Comparison of ENCODE assay signal across 9 mouse cellular contexts in the genomic region with DNA sequence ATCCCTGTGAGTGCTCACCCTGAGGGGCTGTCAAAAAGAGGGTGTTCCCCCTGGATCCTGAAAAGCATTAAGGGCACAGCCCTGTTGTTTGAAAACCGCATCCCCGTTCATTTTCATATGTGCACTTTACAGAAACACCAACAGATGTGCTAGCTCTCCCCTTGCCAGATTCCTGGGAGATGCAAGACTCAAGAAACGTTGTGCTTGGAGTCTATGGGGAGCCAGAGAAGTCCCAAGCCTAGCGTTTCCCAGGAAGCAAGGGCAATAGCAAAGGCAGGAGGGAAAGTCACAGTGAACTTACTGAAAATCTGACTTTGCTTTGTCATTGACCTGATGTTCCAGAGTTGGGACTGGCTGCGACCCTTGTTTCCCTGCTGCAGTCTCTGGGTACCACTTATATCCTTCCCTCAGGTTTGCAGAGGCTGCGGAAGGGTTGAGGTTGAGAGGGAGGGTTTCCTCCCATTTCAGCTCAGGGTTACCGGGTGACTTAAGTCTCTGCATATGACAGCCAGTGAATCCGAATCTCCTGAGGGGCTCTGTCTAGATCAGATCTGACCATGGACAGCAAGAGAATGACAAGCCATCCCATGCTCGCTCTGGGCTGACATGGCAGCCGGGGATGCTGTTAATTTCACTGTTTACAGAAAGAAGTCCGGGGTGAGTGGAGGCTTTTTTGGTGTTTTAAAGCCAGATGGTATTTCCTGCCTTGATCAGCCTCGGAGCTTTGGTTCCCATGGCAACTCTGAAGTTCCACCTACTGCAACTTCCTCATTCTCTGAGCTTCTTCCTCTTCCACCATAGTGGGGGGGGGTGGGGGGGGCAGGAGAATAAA. TPM values are rescaled to one million over a fixed set of nuclear protein-coding genes. Genes with fewer than 3 reads are reported as not detected.
DNase-seq lines count a peak whose midpoint lies in the region; ATAC-seq and TF ChIP-seq lines count a peak whose summit lies in the region.
"Had no signal": no experiment of that assay in that cellular context is flagged by ENCODE, and none has a peak within 500 bp of the region (broad histone marks: within the 10 kb centered on the region; RNA-seq: fewer than 3 reads in every experiment).

No protein-coding gene starts in this region.

- peaks cover 9% of the 10 kb centered on the region for H3K4me1 ChIP-seq in midbrain, embryonic 13.5 days (replicated peaks)
- H3K4me1 ChIP-seq in midbrain, embryonic 11.5 days (ENCODE audit: control insufficient read depth, insufficient read depth, low read length), result no peaks in the 10 kb centered on the region; the same call in 1 of the 2 replicates
- peaks cover 15% of the 10 kb centered on the region; the same call in 1 of the 2 replicates for H3K4me1 ChIP-seq in embryonic facial prominence, embryonic 15.5 days
- no peaks in the 10 kb centered on the region for H3K4me1 ChIP-seq in kidney, adult 2 months (ENCODE audit: control insufficient read depth, insufficient read depth, low read length)
- peaks cover 5% of the 10 kb centered on the region; the same call in 1 of the 2 replicates for H3K4me1 ChIP-seq in liver, embryonic 13.5 days (replicated peaks)

- H3K27ac ChIP-seq in midbrain, embryonic 13.5 days, result no peak overlapping the region
- no peak overlapping the region for H3K27ac ChIP-seq in midbrain, embryonic 11.5 days (ENCODE audit: low read depth, low read length)
- no peak overlapping the region for H3K27ac ChIP-seq in embryonic facial prominence, embryonic 15.5 days (replicated peaks)
- H3K27ac ChIP-seq in kidney, adult 2 months (ENCODE audit: insufficient read depth, low read depth, low read length), result no peak overlapping the region
- H3K27ac ChIP-seq in liver, embryonic 13.5 days, result no peak overlapping the region
- H3K27ac ChIP-seq: midbrain, embryonic 12.5 days had no signal

- no peak for TF ChIP-seq POLR2A in kidney, adult 2 months (IDR thresholded peaks at IDR 0.05; ENCODE audit: low read depth, low read length)

- no peaks in the 10 kb centered on the region for H3K9me3 ChIP-seq in midbrain, embryonic 13.5 days
- no peaks in the 10 kb centered on the region for H3K9me3 ChIP-seq in midbrain, embryonic 11.5 days (ENCODE audit: control insufficient read depth, low read length)
- no peaks in the 10 kb centered on the region for H3K9me3 ChIP-seq in embryonic facial prominence, embryonic 15.5 days (replicated peaks)
- H3K9me3 ChIP-seq in liver, embryonic 13.5 days (replicated peaks), result no peaks in the 10 kb centered on the region
- H3K9me3 ChIP-seq: midbrain, embryonic 12.5 days had no signal

- peaks cover 3% of the 10 kb centered on the region; the same call in 1 of the 2 replicates for H3K36me3 ChIP-seq in midbrain, embryonic 13.5 days
- no peaks in the 10 kb centered on the region for H3K36me3 ChIP-seq in midbrain, embryonic 11.5 days (ENCODE audit: control insufficient read depth, insufficient read depth, low read length)
- H3K36me3 ChIP-seq in embryonic facial prominence, embryonic 15.5 days, result peaks cover under 1% of the 10 kb centered on the region; the same call in 1 of the 2 replicates
- no peaks in the 10 kb centered on the region for H3K36me3 ChIP-seq in kidney, adult 2 months (ENCODE audit: control insufficient read depth, insufficient read depth, low read length)
- no peaks in the 10 kb centered on the region for H3K36me3 ChIP-seq in liver, embryonic 13.5 days
- H3K36me3 ChIP-seq: midbrain, embryonic 12.5 days had no signal

- no peak overlapping the region for H3K4me3 ChIP-seq in midbrain, embryonic 13.5 days (replicated peaks)
- no peak overlapping the region for H3K4me3 ChIP-seq in midbrain, embryonic 11.5 days (ENCODE audit: low read depth, low read length)
- no peak overlapping the region for H3K4me3 ChIP-seq in embryonic facial prominence, embryonic 15.5 days (replicated peaks)
- H3K4me3 ChIP-seq in kidney, adult 2 months (ENCODE audit: insufficient read depth, low read depth, low read length), result 0 out of 2 replicates have a peak overlapping the region, but pooled peaks have one; percentile 14
- H3K4me3 ChIP-seq in liver, embryonic 13.5 days (replicated peaks), result no peak overlapping the region
- H3K4me3 ChIP-seq: midbrain, embryonic 12.5 days had no signal

- no peak for TF ChIP-seq CTCF in kidney, adult 2 months (conservative IDR thresholded peaks at IDR 0.05; ENCODE audit: insufficient read depth, insufficient read length, low read depth, low read length)

- no peak for DNase-seq in midbrain, embryonic 11.5 days (ENCODE audit: low spot score, missing footprints)
- DNase-seq in kidney, adult 2 months, result peak; percentile 59
- DNase-seq in liver, embryonic 13.5 days, result no peak
- peak; percentile 30 for DNase-seq in right cerebral cortex, postnatal 4 days
- DNase-seq in urinary bladder, adult 2 months (ENCODE audit: low spot score), result no peak
- DNase-seq in urinary bladder, postnatal 25 days (ENCODE audit: low spot score), result no peak

- 60% methylated on average over 12 of the region's 12 CpGs for WGBS in midbrain, embryonic 13.5 days
- 62% methylated on average over 12 of the region's 12 CpGs for WGBS in midbrain, embryonic 11.5 days
- 28% methylated on average over 12 of the region's 12 CpGs for WGBS in embryonic facial prominence, embryonic 15.5 days
- WGBS in kidney, adult 2 months, result 32% methylated on average over 12 of the region's 12 CpGs
- 22% methylated on average over 12 of the region's 12 CpGs for WGBS in liver, embryonic 13.5 days (ENCODE audit: insufficient replicate concordance)

- H3K9ac ChIP-seq in midbrain, embryonic 13.5 days (replicated peaks), result 0 out of 2 replicates have a peak overlapping the region, but pooled peaks have one; percentile 16
- no peak overlapping the region for H3K9ac ChIP-seq in midbrain, embryonic 11.5 days (ENCODE audit: low read length)
- no peak overlapping the region for H3K9ac ChIP-seq in embryonic facial prominence, embryonic 15.5 days
- H3K9ac ChIP-seq in liver, embryonic 13.5 days, result no peak overlapping the region
- H3K9ac ChIP-seq: midbrain, embryonic 12.5 days had no signal

- H3K4me2 ChIP-seq in midbrain, embryonic 13.5 days (replicated peaks), result no peak overlapping the region
- no peak overlapping the region for H3K4me2 ChIP-seq in midbrain, embryonic 11.5 days
- peak overlapping the region; percentile 28 for H3K4me2 ChIP-seq in embryonic facial prominence, embryonic 15.5 days (replicated peaks)
- 0 out of 2 replicates have a peak overlapping the region, but pooled peaks have one; percentile 13 for H3K4me2 ChIP-seq in liver, embryonic 13.5 days
- H3K4me2 ChIP-seq: midbrain, embryonic 12.5 days had no signal

- no peaks in the 10 kb centered on the region; the same call in 1 of the 2 replicates for H3K27me3 ChIP-seq in midbrain, embryonic 13.5 days
- no peaks in the 10 kb centered on the region for H3K27me3 ChIP-seq in midbrain, embryonic 11.5 days (ENCODE audit: control insufficient read depth, insufficient read depth, low read length)
- H3K27me3 ChIP-seq in embryonic facial prominence, embryonic 15.5 days, result 0 out of 2 replicates have a peak, but pooled peaks cover 9% of the 10 kb centered on the region
- H3K27me3 ChIP-seq in kidney, adult 2 months (replicated peaks; ENCODE audit: control insufficient read depth, insufficient read depth, low read length), result no peaks in the 10 kb centered on the region
- no peaks in the 10 kb centered on the region for H3K27me3 ChIP-seq in liver, embryonic 13.5 days

- no peak for ATAC-seq in midbrain, embryonic 13.5 days
- no peak for ATAC-seq in midbrain, embryonic 11.5 days (ENCODE audit: low FRiP score)
- no peak for ATAC-seq in embryonic facial prominence, embryonic 15.5 days (ENCODE audit: insufficient number of reproducible peaks, low FRiP score, low TSS enrichment, low read depth)
- no peak for ATAC-seq in liver, embryonic 13.5 days (ENCODE audit: low read depth)

RNA-seq across cellular contexts. Expression of gene Gabbr2, which starts 18.9 kb away (rescaled TPM):
- polyA plus RNA-seq in midbrain, embryonic 13.5 days (2015; fragmentation: Nextera tagmentation; extraction: Ambion mirVana), result 3.0 and 3.8 TPM in 2 replicates
- polyA plus RNA-seq in midbrain, embryonic 11.5 days (2014; fragmentation: Nextera tagmentation; extraction: Ambion mirVana), result 0.38 and 0.39 TPM in 2 replicates
- 0.27 and 0.30 TPM in 2 replicates for polyA plus RNA-seq in embryonic facial prominence, embryonic 15.5 days (2015; fragmentation: Nextera tagmentation; extraction: Ambion mirVana)
- 0.26 and 0.28 TPM in 2 replicates for polyA plus RNA-seq in kidney, adult 2 months (2012; rRNA removed)
- 0.09 TPM in 2 replicates for polyA plus RNA-seq in liver, embryonic 13.5 days (2015; fragmentation: Nextera tagmentation; extraction: Ambion mirVana)
- 0.03 and 0.04 TPM in 2 replicates for polyA plus RNA-seq in urinary bladder, adult 2 months (2012; rRNA removed)

RNA-seq across cellular contexts. Expression of gene Anks6, which starts 46.6 kb away (rescaled TPM):
- 3.9 and 4.4 TPM in 2 replicates for polyA plus RNA-seq in midbrain, embryonic 13.5 days (2015; fragmentation: Nextera tagmentation; extraction: Ambion mirVana)
- polyA plus RNA-seq in midbrain, embryonic 11.5 days (2014; fragmentation: Nextera tagmentation; extraction: Ambion mirVana), result 2.0 and 3.2 TPM in 2 replicates
- 4.0 and 5.5 TPM in 2 replicates for polyA plus RNA-seq in embryonic facial prominence, embryonic 15.5 days (2015; fragmentation: Nextera tagmentation; extraction: Ambion mirVana)
- polyA plus RNA-seq in kidney, adult 2 months (2012; rRNA removed), result 16.1 and 19.2 TPM in 2 replicates
- polyA plus RNA-seq in liver, embryonic 13.5 days (2015; fragmentation: Nextera tagmentation; extraction: Ambion mirVana), result 0.10 and 0.13 TPM in 2 replicates
- polyA plus RNA-seq in urinary bladder, adult 2 months (2012; rRNA removed), result 4.9 and 5.9 TPM in 2 replicates

Comparison
In these comparisons a context has a peak if more than half of its experiments do, and no peak if none do; other contexts are left out.
1. H3K4me2 ChIP-seq: peak in embryonic facial prominence, embryonic 15.5 days (single experiment) and liver, embryonic 13.5 days (single experiment); none in midbrain, embryonic 13.5 days (single experiment) and midbrain, embryonic 11.5 days (single experiment).
2. DNase-seq: peak in kidney, adult 2 months (single experiment) and right cerebral cortex, postnatal 4 days (single experiment); none in midbrain, embryonic 11.5 days (single experiment), liver, embryonic 13.5 days (single experiment), urinary bladder, adult 2 months (single experiment) and urinary bladder, postnatal 25 days (single experiment).